Mouse (Mus musculus): Measurements from ENCODE around the gene Tprkb. TPM values are rescaled to one million over a fixed set of nuclear protein-coding genes. Genes with fewer than 3 reads are reported as not detected.
"Not testable (repeated sequence)": the region's sequence is repeated elsewhere in the genome, so short reads cannot be mapped to it uniquely, and the experiment has no call there.

Gene Tprkb
- polyA plus RNA-seq, 1 experiment from 2014 or later = 34.1 TPM

DNA sequence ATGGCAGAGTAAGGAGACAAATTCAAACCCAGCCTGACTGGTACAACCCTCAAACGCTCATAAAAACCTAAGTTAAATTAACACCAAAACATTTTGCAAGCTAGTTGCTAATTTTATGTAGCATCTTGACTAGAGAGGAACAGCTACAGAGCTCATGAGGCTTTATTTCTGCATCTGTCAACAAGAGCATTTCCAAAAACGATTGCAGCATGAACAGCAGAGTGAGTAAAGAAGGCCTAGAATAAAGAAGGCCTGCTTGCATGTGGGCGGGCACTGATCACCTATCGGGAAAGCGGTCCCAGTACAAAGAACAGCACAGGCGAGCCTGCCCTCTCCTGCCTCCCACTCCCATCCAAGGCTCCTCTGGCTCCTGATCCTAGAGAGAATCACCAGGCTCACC lies 36.9 kb downstream of the Tprkb start:
- Histone ChIP-seq H3K36me3 (peaks cover 89% of the 10 kb centered on the region), H3K27me3 (no peaks in the 10 kb centered on the region), H3K9ac (no peak overlapping the region), H3K4me2 (replicated peaks) (no peak overlapping the region), H3K4me1 (no peaks in the 10 kb centered on the region), H3K9me3 (replicated peaks) (no peaks in the 10 kb centered on the region), H3K4me3 (replicated peaks) (no peak overlapping the region), H3K27ac (replicated peaks) (no peak overlapping the region)
- no peak for ATAC-seq (ENCODE audit: insufficient number of reproducible peaks, low FRiP score, low TSS enrichment, low read depth)
- 89% methylated on average over 6 of the region's 6 CpGs for WGBS

DNA sequence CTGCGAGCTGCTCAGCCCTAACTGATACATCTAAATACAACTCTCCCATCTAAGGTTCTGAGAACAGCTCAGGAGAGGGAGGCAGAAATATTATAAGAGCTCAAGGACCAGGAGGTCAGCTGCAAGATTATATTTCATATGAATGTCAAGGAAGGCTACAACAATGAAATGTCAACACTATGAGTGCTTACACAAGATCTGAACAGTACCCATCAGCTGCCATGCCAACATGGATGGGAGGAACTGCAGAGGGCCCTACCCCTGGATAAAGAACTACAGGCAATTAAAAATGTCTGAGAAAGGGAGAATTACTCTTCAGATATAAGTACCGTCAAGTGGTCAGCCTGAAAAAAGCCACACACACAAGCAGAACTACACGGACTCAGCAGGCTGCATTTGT lies 45.9 kb downstream of the Tprkb start:
- Histone ChIP-seq H3K9me3 (replicated peaks) (no peaks in the 10 kb centered on the region), H3K4me2 (replicated peaks) (no peak overlapping the region), H3K36me3 (peaks cover 43% of the 10 kb centered on the region), H3K4me3 (replicated peaks) (no peak overlapping the region), H3K4me1 (peaks cover 9% of the 10 kb centered on the region), H3K27me3 (no peaks in the 10 kb centered on the region), H3K27ac (replicated peaks) (no peak overlapping the region), H3K9ac (no peak overlapping the region)
- 88% methylated on average over 3 of the region's 3 CpGs for WGBS
- ATAC-seq (ENCODE audit: insufficient number of reproducible peaks, low FRiP score, low TSS enrichment, low read depth) = no peak

DNA sequence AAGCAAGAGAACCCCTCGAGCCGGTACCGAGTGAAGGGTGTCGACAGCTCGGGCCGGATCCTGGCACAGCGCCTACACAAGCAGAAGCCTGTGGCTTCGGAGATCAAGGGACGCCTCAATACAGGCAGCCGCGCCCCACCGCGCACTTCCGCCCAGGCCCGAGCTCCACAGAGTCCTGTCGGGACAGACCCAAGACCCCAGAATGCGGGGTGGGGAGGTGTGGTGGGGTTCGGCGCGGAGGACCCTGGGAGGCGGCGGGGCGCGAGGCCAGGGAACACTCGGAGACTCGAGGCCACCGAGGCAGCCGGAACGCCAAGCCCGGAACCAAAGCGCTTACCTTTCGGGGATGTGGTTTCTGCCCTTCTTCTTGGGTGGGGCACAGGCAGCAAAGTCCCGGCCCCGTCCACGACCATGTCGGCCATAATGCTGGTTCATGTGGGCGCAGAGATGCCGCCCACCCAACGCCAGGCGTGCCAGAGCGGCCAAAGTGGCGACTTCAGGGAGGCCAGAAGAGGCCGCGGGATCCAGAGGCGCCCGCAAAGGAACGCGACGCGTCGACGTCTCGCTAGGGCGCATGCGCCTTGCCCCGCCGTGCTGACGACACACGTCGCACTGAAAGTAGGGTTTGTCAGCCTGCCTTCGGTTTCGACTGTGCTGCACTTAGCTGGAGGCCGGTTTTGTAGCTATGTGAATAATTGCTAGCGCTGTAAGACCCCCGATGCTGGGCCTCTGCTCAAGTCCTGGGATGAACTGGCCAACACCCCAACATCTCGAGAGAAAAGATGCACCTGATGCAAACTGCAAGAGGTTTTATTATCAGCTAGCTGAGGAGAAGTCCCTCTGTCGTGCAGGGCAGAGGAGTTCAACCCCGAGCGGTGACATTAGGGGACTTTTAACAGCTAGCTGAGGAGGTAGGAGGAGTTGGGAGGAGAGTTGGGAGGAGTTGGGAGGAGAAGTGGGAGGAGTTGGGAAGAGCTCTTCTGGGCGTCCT lies 49.7 kb downstream of the Tprkb start, which contains the start of gene Dusp11:
Gene Dusp11 (minus strand): TSS at position 567 of the 991 bp plus-strand sequence.
- peaks cover 13% of the 10 kb centered on the region for H3K36me3 ChIP-seq
- peak; percentile 96 for ATAC-seq (ENCODE audit: insufficient number of reproducible peaks, low FRiP score, low TSS enrichment, low read depth)
- no peaks in the 10 kb centered on the region for H3K9me3 ChIP-seq (replicated peaks)
- WGBS = under 1% methylated on average over 70 of the region's 70 CpGs
- H3K27ac ChIP-seq (replicated peaks) = peak within 1 kb of the TSS; percentile 100
- H3K4me3 ChIP-seq (replicated peaks) = peak within 1 kb of the TSS; percentile 85
- peak within 1 kb of the TSS; percentile 87 for H3K9ac ChIP-seq
- H3K4me1 ChIP-seq = peaks cover 9% of the 10 kb centered on the region
- H3K27me3 ChIP-seq = no peaks in the 10 kb centered on the region
- peak within 1 kb of the TSS; percentile 66 for H3K4me2 ChIP-seq (replicated peaks)

DNA sequence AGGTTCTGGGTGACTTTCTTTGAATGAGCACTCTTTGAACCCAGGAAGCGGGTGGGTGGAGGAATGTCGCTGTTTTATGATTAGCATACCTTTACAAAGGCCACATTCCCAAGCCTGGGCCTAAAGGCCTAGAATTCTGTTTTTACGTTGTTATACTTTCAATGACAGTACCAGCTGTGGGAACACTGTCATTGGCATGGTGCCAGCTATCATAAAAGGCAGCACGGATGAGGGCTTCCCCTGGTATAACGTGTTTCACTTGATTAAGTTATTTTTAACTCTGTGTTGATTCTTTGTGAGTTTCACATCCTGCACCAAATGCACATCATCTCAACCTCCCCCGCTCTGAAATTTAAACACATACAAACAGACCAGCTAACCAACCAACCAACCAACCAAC lies 54.4 kb downstream of the Tprkb start:
- not testable (repeated sequence) for ATAC-seq (ENCODE audit: insufficient number of reproducible peaks, low FRiP score, low TSS enrichment, low read depth); H3K4me3 ChIP-seq (replicated peaks); H3K4me2 ChIP-seq (replicated peaks); H3K4me1 ChIP-seq; H3K27me3 ChIP-seq; H3K27ac ChIP-seq (replicated peaks); H3K9me3 ChIP-seq (replicated peaks); H3K36me3 ChIP-seq; H3K9ac ChIP-seq
- 28% methylated on average over 6 of the region's 6 CpGs for WGBS

DNA sequence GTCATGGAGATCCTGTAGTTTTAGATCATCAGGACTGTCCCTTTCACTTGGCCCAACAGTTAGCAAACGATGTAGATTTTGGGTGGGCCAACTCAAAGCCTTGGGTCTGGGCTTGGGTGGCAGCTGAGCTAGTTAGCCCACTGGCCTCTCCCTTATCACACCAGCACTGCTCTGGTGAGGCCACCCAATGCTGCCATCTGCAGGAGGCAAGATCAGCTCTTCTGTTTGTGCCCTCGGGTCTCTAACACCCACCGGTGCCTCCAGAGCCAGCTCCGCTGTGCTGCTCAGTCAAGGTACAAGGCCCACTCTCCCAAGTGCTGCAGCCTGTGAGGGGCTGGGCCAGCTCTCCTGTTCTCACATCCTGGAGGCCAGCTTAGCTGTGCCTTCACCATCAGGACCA lies 55.0 kb downstream of the Tprkb start:
- Histone ChIP-seq H3K9me3 (replicated peaks) (no peaks in the 10 kb centered on the region), H3K36me3 (no peaks in the 10 kb centered on the region), H3K4me2 (replicated peaks) (no peak overlapping the region), H3K4me1 (no peaks in the 10 kb centered on the region), H3K9ac (no peak overlapping the region), H3K4me3 (replicated peaks) (no peak overlapping the region), H3K27ac (replicated peaks) (no peak overlapping the region), H3K27me3 (no peaks in the 10 kb centered on the region)
- ATAC-seq (ENCODE audit: insufficient number of reproducible peaks, low FRiP score, low TSS enrichment, low read depth) = no peak
- 80% methylated on average over 4 of the region's 4 CpGs for WGBS

DNA sequence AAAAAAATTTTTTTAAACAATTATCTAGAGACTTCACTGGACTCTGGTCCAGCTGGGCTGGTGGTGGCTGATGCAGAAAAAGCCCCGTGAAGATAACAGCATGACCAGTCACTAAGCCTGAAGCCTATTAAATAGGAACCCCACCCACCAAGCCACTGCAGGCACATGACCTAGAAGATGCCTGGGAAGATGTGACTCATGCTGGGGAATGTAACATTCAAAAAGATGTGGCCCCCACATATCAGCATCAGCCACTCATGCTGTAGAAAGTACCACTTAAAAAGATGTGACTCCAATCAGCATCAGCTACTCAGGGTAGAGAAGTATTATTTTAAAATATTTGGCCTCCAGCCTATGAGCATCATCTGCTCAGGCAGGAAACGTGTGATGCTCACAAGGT lies 58.2 kb downstream of the Tprkb start:
- no peak for ATAC-seq (ENCODE audit: insufficient number of reproducible peaks, low FRiP score, low TSS enrichment, low read depth)
- H3K4me1 ChIP-seq = peaks cover 12% of the 10 kb centered on the region
- H3K4me2 ChIP-seq (replicated peaks) = no peak overlapping the region
- no peaks in the 10 kb centered on the region for H3K27me3 ChIP-seq
- no peak overlapping the region for H3K27ac ChIP-seq (replicated peaks)
- no peak overlapping the region for H3K9ac ChIP-seq
- H3K9me3 ChIP-seq (replicated peaks) = no peaks in the 10 kb centered on the region
- no peak overlapping the region for H3K4me3 ChIP-seq (replicated peaks)
- WGBS = 64% methylated on average over 2 of the region's 2 CpGs
- no peaks in the 10 kb centered on the region for H3K36me3 ChIP-seq

DNA sequence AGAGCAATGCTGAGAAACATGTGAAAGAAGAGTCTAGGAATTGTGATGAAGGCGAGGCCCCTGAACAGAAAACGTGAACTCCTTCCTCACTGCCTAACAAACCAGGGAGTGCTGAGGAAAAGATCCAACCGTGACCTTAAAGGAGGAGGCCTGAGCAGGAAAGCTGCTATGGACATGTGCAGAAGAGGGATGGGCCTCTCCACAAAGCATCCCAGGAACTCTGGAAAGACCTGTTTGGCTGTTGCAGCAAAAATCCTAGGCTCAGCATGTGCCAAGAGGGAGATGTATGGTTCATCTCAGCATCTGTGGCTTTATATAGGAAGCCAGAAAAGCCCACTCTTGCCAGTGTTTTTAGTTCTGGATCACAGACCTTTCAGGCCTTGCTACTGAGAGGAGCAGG lies 61.0 kb downstream of the Tprkb start:
- ATAC-seq (ENCODE audit: insufficient number of reproducible peaks, low FRiP score, low TSS enrichment, low read depth) = no peak

DNA sequence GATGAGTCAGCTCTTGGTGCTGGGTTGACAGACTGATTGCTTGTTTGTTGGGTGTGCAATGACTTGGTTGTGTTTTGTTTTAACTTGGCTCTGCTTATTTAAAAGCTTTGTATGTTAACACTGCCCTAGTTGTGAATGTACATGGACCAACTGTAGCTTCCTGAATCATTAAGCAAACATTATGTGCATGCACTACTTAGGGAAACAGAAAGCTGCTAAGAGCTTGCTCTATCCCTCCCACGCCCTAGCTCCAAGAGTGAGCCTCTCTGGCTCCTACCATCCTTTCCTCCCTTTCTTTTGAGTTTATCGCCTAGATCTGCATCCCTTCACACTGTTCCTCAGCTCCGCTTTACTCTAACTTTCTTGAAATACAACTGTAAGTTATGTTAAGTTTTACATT lies 61.7 kb downstream of the Tprkb start:
- no peak for ATAC-seq (ENCODE audit: insufficient number of reproducible peaks, low FRiP score, low TSS enrichment, low read depth)
- no peak overlapping the region for H3K9ac ChIP-seq
- H3K9me3 ChIP-seq (replicated peaks) = no peaks in the 10 kb centered on the region
- no peak overlapping the region for H3K4me3 ChIP-seq (replicated peaks)
- peak overlapping the region; percentile 65 for H3K27ac ChIP-seq (replicated peaks)
- H3K36me3 ChIP-seq = no peaks in the 10 kb centered on the region
- H3K4me2 ChIP-seq (replicated peaks) = no peak overlapping the region
- no peaks in the 10 kb centered on the region for H3K27me3 ChIP-seq
- WGBS = 81% methylated on average over 3 of the region's 3 CpGs
- peaks cover 12% of the 10 kb centered on the region for H3K4me1 ChIP-seq

More for the DNA sequence above, 61.0 kb downstream of the Tprkb start:
- no peaks in the 10 kb centered on the region for H3K27me3 ChIP-seq
- no peak overlapping the region for H3K4me3 ChIP-seq (replicated peaks)
- WGBS = 43% methylated on average over 3 of the region's 3 CpGs
- H3K9me3 ChIP-seq (replicated peaks) = no peaks in the 10 kb centered on the region
- H3K4me2 ChIP-seq (replicated peaks) = no peak overlapping the region
- no peak overlapping the region for H3K9ac ChIP-seq
- H3K27ac ChIP-seq (replicated peaks) = peak overlapping the region; percentile 65
- no peaks in the 10 kb centered on the region for H3K36me3 ChIP-seq
- H3K4me1 ChIP-seq = peaks cover 12% of the 10 kb centered on the region

DNA sequence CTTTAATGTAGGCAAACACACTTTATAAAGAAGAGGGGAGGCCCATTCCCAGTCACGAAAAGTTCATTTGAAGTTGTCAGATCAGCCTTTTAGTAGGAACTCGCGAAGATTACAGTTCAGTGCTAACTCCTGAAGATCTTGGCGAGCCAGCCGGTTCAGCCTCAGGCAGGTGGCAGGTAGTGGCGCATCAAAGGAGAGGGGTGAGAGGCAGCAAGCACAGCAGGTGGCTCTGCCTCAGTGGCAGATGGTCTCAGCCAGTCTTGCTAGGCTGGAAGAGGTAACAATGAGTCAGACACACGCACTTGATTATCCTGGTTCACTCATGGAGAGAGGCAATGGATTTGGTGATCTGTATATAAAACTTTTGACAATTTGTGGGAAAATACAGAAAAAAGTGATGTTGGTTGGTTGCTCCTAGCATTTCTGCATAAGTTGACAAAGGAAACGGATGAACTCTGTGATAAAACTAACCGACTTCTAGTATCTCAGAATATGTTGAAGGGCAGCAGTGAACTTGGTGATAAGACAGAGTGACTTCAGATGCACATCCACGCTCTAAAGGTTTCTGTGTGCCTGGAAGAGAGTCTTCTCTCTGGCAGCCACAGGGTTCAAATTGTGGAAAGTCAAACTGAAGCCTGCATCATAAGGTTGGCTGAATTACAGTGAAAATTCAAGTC lies 63.4 kb downstream of the Tprkb start:
- Histone ChIP-seq H3K36me3 (no peaks in the 10 kb centered on the region), H3K9ac (no peak overlapping the region), H3K4me2 (replicated peaks) (no peak overlapping the region), H3K9me3 (replicated peaks) (no peaks in the 10 kb centered on the region), H3K27ac (replicated peaks) (no peak overlapping the region), H3K4me3 (replicated peaks) (no peak overlapping the region), H3K27me3 (no peaks in the 10 kb centered on the region), H3K4me1 (peaks cover 12% of the 10 kb centered on the region)
- no peak for ATAC-seq (ENCODE audit: insufficient number of reproducible peaks, low FRiP score, low TSS enrichment, low read depth)
- WGBS = 55% methylated on average over 10 of the region's 10 CpGs

DNA sequence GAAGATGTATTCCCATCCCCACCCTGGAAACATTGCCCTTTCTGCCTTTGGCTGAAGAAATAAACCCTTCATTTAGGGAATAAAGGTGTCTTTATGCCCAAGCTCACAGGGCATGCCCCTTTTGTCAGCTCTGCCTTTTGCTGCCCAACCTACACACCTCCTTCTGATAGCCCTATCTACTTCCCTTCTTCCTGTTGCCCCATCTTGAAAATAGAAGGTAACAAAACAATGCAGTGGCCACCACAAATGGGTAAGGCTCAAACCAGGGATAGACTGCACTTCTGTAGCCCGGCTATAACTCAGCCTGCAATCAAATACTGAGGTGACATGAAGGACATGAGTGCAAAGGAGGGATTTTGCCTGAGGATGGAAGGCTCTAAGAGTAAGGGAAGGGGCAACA lies 64.1 kb downstream of the Tprkb start:
- H3K4me3 ChIP-seq (replicated peaks) = no peak overlapping the region
- no peak overlapping the region for H3K27ac ChIP-seq (replicated peaks)
- WGBS = 81% methylated on average over 1 of the region's 1 CpGs
- ATAC-seq (ENCODE audit: insufficient number of reproducible peaks, low FRiP score, low TSS enrichment, low read depth) = no peak
- H3K36me3 ChIP-seq = no peaks in the 10 kb centered on the region
- H3K9ac ChIP-seq = no peak overlapping the region
- H3K4me1 ChIP-seq = peaks cover 12% of the 10 kb centered on the region
- no peak overlapping the region for H3K4me2 ChIP-seq (replicated peaks)
- no peaks in the 10 kb centered on the region for H3K9me3 ChIP-seq (replicated peaks)
- H3K27me3 ChIP-seq = no peaks in the 10 kb centered on the region

DNA sequence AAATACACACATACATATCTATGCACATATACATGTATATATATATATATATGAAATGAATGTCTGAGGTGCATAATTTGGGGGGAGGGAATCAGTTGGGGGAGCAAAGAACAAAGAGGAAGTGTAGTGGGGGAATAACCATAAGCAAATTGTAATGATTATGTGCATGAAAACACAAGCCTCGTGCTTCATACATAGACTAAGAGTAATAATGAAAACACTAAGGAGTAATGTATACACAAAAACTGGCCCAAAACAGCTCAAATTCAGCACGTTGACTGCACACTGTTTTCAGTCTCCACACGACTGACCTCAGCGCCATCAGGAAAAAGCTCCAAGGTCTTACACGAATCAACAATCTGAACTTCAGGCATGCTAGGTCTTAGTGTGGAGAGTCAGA lies 64.6 kb downstream of the Tprkb start:
- H3K4me3 ChIP-seq (replicated peaks) = no peak overlapping the region
- no peaks in the 10 kb centered on the region for H3K9me3 ChIP-seq (replicated peaks)
- H3K36me3 ChIP-seq = no peaks in the 10 kb centered on the region
- no peak overlapping the region for H3K27ac ChIP-seq (replicated peaks)
- WGBS = 84% methylated on average over 5 of the region's 5 CpGs
- H3K9ac ChIP-seq = no peak overlapping the region
- no peaks in the 10 kb centered on the region for H3K27me3 ChIP-seq
- peaks cover 12% of the 10 kb centered on the region for H3K4me1 ChIP-seq
- no peak for ATAC-seq (ENCODE audit: insufficient number of reproducible peaks, low FRiP score, low TSS enrichment, low read depth)
- no peak overlapping the region for H3K4me2 ChIP-seq (replicated peaks)

All from embryonic facial prominence, embryonic 15.5 days (tissue).